Mouse (Mus musculus) left cerebral cortex, adult 18-20 months (tissue): ENCODE results near the gene Ints13. TPM values are rescaled to one million over a fixed set of nuclear protein-coding genes. Genes with fewer than 3 reads are reported as not detected.
"Not testable (repeated sequence)": the region's sequence is repeated elsewhere in the genome, so short reads cannot be mapped to it uniquely, and the experiment has no call there.

Experiments used
- DNase-seq, 2 experiments: peaks; one replicate each; pipeline ENCODE4 v3.0.0; 2021 to 2022; ENCODE audit warnings: low spot score in 2 of 2, mixed read lengths in 1 of 2
- long read RNA-seq, 2 experiments: library from polyadenylated mRNA; stranded (forward); transcript quantifications; one replicate each; pipeline ENCODE4 v2.0.0; 2021
- total RNA-seq, 2 experiments: library from RNA; stranded (reverse); gene quantifications; 2 replicates each; pipeline ENCODE4 v1.2.3; 2021

The Ints13 gene
- total RNA-seq, result 10 to 100 TPM; 33.8 to 40.7 TPM
- long read RNA-seq, experiment 1, partial matches to known transcripts, result 2 of 32 reads
- long read RNA-seq, experiment 1, other reads (novel, unspliced or antisense), result 26 of 32 reads
- long read RNA-seq, experiment 2, partial matches to known transcripts, result 1 of 11 reads
- long read RNA-seq, experiment 2, other reads (novel, unspliced or antisense), result 9 of 11 reads

DNA sequence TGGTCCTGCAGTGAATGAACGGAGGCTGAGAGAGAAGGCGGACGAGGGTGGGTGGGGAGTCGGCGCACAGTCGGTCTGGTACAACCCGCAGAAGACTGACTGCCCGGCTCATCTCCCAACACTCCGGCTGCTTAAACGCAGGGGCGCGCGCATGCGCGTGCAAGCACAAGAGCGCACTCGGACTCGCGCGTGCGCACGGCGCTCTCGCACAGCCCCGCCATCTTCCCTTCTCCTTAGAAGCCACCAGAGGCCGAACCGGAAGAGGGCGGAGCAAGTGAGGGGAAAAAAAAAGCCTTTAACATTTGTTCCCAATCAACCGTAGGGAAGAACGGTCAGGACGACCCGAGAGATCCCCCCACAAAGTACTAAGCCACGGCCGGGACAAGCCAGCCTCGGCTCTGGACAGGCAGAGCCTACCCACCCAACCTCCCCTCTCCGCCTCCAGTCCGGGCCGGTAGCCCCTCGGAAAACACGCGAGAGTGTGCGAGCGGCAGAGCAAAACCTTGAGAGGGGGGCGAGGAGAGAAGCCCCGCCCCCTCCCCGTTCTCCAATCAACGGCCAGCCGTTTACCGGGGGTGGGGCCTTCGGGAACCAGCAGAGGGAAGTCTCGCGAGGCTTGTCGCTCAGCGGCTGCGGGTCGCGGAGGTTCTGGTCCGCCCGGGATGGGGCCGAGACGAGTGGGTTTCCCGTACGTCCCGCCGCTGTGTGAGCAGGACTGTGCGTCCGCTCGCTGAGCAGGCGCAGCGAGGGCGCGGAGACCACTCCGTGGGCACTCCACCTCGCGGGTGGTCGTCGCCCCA is at the start of gene Ints13:
Gene Ints13, minus strand, starts transcription at position 526 of the 800 bp plus-strand sequence.
- DNase-seq, result peak; percentile 94 to 97

DNA sequence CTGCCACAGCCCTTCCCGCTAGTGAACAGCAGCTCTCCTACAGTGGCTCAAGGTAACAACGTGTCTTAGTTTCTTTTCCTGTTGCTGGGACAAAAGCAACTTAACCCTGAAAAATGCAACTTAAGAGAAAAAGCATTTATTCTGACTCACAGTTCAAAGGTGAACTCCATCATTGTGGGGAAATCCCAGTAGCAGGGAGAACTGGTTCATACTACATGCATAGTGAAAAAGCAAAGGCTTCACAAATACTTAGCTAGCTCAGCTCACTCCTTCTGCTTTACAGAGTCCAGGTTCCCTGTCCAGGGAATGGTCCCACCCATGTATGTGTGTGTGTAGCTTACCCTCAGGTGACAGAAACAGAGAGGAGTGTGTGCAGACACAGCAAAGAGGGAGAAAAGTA is 39.0 kb upstream of the Ints13 start:
- no peak for DNase-seq

DNA sequence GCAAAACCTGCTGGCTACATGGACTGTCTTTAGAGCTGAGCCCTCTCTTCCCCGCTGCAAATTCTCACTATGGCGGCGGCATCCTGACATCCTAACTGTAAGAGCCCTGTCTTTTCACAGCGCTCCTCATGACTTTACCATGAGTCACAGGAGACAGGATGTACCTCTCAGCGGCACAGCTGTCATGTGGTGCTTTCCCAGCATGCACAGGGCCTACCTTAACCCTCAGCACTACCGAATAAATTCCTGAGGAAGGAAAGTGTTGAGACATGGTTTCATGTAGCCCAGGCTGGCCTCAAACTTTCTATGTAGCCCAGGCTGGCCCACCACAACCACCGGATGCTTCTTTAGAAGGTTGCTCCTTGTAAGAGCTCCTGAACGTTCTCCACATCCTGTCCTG is 38.3 kb upstream of the Ints13 start:
- DNase-seq, result no peak

DNA sequence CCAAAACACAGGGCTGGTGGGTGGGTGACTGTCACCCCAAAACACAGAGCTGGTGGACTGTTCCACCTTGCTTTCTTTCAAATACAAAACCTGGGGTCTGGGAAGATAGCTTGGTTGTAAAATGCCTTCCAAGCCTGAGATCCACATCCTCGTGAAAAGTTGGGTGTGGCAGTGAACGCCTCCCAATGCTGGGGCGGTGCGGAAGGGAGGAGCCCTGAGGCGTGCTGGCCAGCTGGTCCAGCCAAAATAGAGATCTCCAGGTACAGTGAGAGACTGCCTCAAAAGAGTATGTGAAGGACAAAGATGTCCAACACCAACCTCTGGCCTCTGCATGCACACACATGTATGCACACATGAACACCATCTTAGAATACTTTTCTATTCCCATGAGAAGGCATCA is 36.9 kb upstream of the Ints13 start:
- no peak for DNase-seq

DNA sequence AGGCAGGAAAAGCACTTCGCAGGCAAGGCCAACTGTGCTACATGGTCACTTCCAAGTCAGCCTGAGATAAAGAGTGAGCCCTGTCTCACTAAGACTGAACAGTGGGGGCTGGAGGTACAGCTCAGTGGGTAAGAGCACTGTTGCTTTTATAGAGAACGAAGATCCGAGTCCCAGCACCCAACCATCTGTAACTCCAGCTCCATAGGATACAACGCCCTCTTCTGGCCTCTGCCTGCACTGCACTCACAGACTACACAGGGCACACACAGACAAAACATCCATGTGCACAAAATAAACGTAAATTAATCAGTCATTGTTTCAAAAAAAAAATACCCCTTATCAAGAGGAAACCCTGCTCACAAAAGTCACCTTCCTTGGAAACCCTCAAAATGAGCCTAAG is 36.3 kb upstream of the Ints13 start:
- no peak for DNase-seq

DNA sequence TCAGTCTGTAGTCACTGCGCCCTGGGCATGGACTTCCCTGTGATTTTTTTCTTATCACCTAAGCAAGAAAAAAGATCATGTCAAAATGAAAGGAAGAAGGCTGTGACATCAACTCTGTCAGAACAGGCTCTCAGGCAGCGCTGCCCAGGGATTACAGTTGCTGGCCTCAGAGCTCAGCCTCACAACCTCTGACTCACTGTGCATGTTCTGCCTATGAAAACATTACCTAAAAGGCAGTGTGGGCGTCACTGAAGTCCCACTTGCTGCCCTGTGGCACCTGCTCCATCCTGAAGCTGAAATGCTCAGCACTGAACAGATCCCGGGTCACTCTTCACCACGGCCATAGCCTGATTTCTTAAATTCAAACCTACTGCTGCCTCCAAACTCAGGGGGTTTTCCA is 35.1 kb upstream of the Ints13 start:
- no peak for DNase-seq

DNA sequence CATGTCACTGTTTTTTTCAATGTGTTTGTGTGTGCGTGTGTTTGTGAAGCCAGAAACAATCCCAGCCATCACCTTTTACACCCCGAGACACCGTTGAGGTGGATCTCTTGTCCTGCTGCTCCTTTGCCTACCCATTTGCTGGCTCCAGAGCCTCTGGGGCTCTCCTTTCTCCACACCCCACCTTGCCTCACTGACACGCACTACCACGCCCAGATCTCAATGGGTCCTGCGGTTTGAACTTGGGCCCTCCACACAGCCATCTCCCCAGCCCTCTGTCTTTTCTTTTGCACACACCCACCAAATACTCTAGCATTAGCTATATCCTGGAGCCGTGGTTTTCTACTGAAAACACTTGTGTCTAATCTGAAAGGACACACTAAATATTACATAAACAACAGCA is 34.3 kb upstream of the Ints13 start:
- DNase-seq, result no peak

DNA sequence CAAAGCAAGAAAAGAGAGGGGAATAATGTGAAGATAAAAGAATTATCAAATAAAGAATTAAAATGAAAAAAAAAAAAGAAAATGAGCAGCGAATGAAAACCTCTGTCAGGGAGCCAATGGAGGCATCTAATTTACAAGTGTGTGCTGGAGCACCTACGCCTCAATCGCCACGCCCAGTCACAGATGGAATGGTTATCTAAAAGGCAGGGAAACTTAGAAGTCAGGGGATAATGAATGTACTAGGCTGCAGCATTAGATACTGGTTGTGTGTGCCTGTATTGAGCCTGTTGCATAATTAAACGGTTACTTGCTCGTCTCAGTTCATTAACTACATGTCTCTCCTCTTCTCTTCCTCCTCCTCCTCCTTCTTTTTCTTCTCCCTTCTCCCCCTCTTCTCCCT is 33.8 kb upstream of the Ints13 start:
- no peak for DNase-seq

DNA sequence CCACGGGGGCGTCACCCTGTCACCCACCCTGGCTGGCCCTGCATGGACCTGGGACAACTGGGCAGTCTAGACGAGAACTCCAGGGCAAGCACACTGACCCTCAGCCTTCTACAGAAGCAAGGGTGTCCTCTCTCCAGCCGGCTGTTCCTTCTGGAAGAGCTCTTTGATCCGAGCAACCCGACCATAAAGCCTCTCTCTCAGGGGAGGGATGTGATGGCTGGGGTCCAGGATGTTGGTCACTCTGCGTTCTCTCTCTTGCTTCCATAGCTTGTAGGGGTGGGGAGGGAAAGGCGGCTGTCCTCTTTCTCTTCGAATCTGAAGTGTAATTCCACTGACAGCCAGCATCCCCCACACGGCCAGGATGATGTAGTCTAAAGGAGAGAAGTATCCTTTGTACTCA is 26.0 kb upstream of the Ints13 start:
- no peak for DNase-seq

DNA sequence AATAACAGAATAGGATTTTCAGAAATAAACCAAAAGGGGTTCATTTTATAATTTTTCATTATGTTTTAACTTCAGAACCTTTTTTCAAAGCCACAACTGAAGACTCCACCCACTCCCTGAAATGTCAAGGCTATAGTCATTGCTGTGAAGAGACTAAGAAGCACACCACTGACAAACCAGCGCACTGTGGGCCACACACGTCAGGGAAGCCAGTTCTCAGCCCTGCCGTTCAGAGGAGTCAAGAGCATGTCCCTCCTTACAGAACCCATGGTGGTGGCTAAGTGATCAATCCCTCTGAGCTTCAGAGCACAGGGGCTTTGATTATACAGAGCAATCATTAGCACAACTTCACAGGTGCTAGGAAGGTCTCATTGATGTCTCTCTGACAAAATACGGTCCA is 25.0 kb upstream of the Ints13 start:
- DNase-seq, result no peak

DNA sequence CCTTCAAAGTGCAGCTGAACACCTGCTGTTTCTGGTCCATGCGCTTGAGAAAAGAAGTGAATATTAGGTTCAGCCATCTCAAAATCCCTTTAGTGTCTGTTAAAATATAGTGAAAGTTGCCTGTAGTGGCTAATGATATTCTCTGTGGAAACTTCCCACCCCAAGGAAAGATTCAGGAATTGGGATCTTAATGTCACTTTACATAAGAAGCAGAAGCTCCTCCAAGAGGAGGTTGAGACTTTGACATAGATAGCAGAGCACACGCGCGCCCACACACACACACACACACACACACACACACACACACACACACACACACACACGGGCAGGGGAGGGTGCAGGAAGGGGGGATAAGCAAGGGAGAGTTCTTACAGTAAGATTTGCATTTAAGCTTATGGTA is 7.5 kb upstream of the Ints13 start:
- no peak for DNase-seq

DNA sequence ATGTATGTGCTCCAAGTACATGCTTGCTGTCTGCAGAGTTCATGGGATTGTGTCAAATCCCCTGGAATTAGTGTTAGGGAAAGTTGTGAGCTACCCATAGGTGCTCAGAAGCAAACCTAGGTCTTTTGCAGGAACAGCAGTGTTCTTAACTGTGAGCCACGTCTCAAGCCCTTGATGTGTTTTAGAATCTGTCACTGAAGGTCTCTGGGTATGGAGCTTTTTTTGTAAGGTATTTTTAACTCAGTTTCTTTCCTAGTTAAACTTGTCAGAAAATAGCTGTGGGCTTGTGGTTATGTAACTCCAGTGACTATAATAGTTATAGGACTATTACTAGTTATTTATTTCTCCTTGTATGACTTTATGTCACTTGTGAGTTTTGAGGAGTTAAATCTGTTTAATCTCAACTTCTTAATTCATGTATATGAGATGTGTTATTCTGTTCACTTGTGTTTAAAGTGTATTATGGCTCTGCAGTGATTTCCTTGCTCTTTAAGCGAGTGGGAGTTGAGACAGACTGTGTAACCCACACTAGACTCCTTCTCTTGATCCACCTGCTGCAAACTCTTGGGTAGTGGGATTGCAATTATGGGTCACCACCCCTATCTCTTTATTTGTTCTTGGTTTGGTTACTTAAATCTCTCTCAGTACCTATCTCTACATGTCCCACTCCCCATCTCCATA is 5.9 kb upstream of the Ints13 start:
- DNase-seq, result no peak

DNA sequence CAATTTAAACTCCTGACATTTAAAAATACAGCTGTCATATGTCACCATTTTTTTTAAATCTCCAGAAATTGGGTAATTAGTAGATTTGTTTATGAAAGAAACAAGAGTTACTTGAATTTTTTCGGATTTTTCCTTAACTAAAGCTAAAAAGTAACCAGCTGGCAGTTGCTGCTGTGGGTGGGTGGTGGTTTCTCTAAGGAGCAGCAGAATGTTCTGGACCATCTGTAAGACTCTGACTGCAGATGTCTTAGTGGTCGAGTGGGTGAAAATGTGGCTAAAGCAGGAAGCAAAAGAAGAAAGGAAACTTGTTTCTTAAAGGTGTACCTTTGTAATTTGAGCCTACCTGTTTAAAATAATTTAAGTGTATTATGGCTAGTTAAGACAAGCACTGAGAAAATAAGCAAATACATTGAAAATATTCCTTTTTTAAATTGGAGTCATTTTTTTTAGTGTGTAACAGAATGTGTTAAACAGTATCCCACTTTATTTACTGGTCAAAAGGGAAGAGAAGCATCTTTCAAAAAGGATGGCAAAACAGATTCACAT is 2.8 kb upstream of the Ints13 start:
- peak; percentile 57 to 73 for DNase-seq

DNA sequence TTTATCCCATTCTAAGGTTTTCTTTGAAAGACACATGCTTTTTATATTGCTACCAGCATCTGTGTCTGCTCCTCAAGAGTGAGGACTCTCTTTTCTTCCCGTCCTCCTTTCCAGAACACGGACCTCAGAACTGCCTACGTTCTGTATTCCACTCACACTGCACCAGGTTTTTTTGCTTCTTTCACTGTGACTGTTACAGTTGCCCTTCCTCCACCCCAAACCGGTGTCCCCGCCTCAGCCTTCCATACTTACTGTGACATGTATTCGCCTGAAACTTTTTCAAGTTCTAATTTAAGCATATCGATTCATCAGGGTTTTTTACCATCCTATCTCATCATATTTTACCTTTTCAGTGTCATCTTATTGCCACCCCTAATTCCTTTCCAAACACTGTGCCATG is 951 bp upstream of the Ints13 start:
- peak; percentile 39 to 43 for DNase-seq

DNA sequence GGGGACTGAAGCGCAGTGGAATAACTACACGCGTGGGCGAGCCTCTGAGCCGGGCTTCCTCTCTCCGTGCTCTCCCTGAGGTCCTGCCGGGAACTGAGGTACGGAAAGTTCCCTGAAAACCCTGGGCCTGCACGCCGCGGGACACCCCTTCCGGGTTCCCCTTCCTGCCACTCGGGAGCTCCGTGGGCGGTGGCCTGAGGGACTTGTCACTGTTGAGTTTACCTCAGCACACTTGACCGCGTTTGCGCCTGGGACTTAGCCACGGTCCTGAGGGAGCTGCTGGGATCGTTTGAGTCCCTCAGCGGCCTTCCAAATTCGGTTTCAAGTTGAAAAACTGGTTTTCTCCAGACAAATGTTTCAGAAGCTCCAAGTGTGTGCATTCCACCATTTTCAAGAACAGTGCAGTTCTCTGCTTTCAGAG is 486 bp upstream of the Ints13 start:
- peak; percentile 59 to 66 for DNase-seq

DNA sequence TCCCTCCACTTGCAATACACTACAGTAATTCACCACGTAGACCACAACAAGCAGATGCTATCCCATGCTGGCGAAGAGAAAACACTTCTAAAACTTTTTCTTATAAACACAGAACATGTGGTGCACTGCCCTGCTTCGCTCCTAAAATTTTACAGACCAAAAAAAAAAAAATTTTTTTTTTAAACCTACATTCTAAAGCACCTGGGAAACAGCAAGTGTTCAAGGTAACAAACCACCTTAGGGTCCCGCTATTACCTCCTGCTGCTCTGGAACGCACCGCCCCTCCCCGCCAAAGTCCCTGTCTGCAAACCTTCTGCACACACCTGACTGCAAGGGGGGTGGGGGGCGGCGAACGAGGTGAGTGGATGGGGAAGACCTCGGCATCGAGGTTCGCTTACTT is 732 bp downstream of the Ints13 start, which contains the start of gene Fgfr1op2:
Gene Fgfr1op2, plus strand, starts transcription at position 301 of the 400 bp plus-strand sequence.
- DNase-seq, result no peak

DNA sequence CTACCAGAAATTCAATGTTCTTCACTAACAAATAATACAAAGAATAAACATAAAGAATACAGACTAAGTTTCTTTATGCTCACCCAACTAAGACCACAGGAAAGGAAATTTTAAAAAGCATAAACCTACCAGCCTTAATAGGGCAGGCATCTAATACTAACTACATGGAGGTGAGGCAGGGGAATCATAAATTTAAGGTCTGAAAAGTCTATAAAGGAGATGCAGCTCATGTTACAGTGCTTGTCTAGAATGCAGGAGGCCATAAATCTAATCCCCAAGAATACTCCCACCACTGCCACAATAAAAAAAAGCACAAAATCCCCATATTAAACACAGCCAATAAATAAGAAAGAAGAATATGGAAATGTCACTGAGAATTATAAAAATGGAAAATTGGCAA is 5.6 kb downstream of the Ints13 start:
- DNase-seq, result no peak

DNA sequence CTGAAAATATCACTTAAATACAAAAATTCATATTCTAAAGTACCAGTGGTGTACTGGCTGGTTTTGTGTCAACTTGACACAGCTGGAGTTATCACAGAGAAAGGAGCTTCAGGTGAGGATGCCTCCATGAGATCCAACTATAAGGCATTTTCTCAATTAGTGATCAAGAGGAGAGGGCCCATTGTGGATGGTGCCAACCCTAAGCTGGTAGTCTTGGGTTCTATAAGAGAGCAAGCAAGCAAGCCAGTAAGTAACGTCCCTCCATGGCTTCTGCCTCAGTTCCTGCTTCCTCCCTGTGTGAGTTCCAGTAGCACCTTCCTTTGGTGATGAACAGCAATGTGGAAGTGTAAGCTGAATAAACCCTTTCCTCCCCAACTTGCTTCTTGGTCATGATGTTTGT is 15.2 kb downstream of the Ints13 start:
- not testable (repeated sequence) for DNase-seq

DNA sequence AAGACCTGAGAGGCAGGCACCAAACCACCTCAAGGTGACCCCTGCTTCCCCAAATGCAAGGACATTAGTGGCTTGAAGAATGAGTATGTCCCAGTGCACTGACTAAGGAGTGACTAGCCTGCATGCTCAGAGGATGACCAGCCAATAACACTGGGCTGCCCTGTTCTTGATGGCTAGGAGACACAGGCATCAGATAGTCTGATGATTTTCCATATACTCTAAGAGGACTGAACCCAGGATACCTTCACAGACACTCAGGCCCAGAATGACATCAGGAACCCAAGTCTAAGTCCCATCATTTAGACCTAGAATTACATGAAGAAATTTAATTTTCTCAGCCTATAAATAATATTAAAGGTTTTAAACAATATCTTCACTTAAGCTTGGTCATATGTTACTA is 26.3 kb downstream of the Ints13 start:
- no peak for DNase-seq

DNA sequence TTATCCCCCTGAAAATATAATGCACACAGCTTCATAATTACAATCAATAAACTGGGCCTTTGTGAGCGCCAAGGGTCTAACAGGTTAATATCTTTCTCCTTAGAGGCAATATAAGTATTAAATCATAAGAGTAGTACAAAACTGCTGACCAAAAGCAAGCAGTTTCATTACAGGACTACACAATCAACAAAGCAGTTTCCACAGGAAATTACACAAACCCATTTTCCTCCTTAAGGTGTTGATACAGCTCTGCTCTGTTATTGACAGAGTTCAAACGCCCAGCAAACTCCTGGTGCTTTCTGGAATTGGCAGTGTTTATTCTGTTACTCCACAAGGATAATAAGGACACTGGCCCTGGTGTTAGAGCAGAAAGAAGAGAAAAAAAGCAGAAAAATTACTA is 27.2 kb downstream of the Ints13 start:
- no peak for DNase-seq

DNA sequence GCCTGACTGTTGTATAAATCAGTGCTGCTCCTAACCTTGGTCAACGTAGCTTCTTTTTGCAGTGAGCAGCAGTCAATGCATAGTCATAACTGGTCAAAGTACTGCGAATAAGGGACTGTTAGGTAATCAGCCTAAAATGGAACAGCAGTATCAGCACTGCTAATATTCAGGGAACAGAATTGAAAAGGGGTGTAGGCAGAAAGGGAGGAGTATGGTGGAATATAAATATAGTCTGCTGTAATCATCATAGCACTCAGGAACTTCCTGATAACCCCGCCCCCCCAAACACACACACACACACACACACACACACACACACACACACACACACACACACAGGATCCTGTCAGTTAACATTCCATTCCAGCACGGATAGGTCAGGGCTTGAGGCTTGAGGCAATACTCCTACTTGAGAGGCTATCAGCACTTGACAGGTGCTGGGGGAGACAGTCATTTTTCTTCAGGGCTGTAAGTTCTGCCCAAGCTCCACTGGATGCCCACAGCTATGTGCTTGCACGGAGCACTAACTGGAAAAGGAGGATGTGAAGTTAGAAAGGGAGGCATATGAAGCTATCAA is 32.3 kb downstream of the Ints13 start:
- DNase-seq, result no peak

DNA sequence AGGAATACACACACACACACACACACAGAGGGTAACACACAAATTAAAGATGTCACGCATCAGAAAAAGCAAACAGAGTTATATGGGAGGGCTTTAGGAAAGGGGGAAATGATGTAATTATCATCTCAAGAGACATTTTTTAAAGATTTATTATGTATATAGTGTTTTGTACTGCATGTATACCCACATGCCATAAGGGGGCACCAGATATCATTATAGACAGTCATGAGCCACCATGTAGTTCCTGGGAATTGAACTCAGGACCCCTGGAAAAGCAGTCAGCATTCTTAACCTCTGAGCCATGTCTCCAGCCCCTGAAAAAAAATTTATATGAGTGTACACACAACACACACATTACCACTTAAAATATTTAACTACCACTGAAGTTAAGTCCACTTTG is 33.0 kb downstream of the Ints13 start:
- DNase-seq, result no peak
